Mouse (Mus musculus): ENCODE measurements around the gene Shisal2a.

Gene Shisal2a

DNA sequence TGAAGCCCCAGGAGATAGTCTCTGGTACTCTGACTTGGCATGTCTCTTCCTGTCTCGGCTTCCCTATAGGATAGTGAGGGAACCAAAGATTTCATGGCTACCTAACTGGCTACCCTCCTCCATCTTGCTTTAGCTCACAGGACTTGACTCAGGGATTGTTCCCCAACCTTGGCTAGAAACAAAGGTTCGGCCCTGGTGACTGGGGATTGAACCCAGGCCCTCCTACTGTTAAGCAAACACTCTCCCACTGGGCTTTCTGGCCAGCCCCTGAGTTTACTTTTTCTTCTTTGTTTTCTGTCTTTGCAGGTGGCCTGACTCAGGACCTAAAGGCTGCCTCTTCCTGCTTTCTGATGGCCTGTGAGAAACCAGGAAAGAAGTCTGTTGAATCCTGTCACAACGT lies 45.3 kb downstream of the Shisal2a start:
- no peak for DNase-seq (ENCODE audit: low spot score)

- no peak for DNase-seq (ENCODE audit: low spot score)
These were observed 46.4 kb downstream of the Shisal2a start for GRCm38 (mm10) chr4:108336765-108337164.

DNA sequence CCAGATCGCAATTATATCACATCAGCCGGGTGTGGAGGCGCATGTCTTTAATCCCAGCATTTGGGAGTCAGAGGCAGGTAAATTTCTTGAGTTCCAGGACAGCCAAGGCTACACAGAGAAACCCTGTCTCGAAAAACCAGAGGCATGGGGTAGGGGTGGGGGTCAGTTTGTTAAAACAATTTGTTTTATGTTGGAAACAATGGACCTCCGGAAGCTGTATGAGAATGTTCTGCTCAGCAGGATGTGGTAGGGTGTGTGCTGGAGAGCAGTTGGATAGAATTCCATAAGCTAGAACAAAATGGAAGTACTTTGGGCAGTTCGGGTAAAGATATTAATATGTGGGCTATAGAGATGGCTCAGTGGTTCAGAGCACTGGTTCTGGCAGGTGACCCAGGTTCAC lies 47.7 kb downstream of the Shisal2a start:
- no peak for DNase-seq (ENCODE audit: low spot score)

- DNase-seq (ENCODE audit: low spot score) = no peak
These were observed 51.1 kb downstream of the Shisal2a start for GRCm38 (mm10) chr4:108332041-108332440.

GRCm38 (mm10) chr4:108329840-108330239 lies 53.3 kb downstream of the Shisal2a start:
- DNase-seq (ENCODE audit: low spot score) = no peak

- DNase-seq (ENCODE audit: low spot score) = peak; percentile 94
These were observed 55.2 kb downstream of the Shisal2a start, which contains the start of gene Coa7 for GRCm38 (mm10) chr4:108327730-108328484. Gene Coa7 (plus strand): TSS chr4:108328140.

- peak; percentile 77 for DNase-seq (ENCODE audit: low spot score)
These were observed 56.0 kb downstream of the Shisal2a start for GRCm38 (mm10) chr4:108327071-108327579.

DNA sequence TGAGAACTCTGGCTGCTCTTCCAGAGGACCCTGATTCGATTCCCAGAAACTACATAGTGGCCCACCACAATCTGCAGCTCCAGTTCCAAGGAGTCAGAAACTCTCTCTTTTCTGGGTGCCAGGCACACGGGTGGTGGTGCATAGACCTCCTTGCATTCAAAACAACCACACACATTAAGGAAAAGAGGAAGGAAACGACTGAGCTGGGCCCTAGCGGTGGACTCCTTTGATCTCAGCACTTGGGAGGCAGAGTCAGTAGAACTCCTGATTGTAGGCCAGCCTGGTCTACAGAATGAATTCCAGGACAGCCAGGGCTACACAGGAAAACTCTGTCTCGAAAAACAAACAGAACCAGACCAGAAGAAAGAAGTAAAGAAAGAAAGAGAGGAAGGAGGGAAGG lies 59.6 kb downstream of the Shisal2a start:
- DNase-seq (ENCODE audit: low spot score) = no peak

- no peak for DNase-seq (ENCODE audit: low spot score)
These were observed 62.3 kb downstream of the Shisal2a start for GRCm38 (mm10) chr4:108320627-108321380.

DNA sequence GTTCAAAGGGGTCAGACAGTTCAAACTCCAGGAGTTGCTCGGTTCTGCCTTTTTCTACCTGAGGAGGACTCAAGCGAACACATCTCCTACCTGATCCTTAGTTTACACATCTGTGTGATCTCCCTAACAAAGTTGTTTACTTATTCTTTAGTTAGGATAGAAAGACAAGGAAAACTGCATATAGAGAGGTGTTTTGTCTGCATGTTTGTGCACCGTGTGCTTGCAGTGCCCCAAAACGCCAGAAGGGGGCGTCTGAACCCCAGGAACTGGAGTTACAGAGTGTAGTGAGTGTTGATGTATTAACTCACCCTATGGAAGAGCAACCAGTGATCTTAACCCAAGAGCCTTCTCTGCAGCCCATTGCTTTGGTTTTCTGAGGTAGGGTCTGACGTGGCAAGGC lies 63.4 kb downstream of the Shisal2a start:
- DNase-seq (ENCODE audit: low spot score) = no peak

- DNase-seq (ENCODE audit: low spot score) = no peak
These were observed 64.2 kb downstream of the Shisal2a start for GRCm38 (mm10) chr4:108318649-108319615.

Data from layer of hippocampus, adult 9-10 months (tissue).